7 mouse cellular contexts compared by ENCODE assay signal in the genomic region with DNA sequence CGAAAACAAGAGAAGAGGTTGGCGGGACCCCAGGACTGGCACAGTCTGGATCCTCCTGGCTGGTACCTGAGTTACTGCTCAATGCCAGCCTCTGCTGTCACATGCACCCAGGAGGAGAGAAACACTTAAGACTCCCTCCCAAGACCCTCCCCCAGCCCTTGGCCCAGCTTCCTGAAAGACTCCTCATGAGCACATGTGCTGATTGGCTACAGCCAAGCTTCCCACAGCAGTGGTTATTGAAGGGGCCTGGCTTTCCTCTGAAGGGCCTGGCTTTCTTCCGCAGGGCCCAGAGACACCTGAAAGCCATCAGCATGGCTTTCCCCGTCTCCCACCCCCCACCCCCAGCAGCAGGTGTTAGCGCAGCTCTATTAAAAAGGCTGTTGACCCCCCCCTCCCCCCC. TPM values are rescaled to one million over a fixed set of nuclear protein-coding genes. Genes with fewer than 3 reads are reported as not detected.
DNase-seq lines count a peak whose midpoint lies in the region; ATAC-seq and TF ChIP-seq lines count a peak whose summit lies in the region.

A gene (minus strand): TSS at position 101 of the 400 bp plus-strand sequence.

- H3K9me3 ChIP-seq in embryonic facial prominence, embryonic 12.5 days: no peaks in the 10 kb centered on the region
- H3K9me3 ChIP-seq in heart, embryonic 16.5 days (replicated peaks; ENCODE audit: control insufficient read depth, low read length): no peaks in the 10 kb centered on the region
- H3K9me3 ChIP-seq in limb, embryonic 10.5 days (replicated peaks): no peaks in the 10 kb centered on the region

- no peak within 1 kb of the TSS for H3K27ac ChIP-seq in thymus, adult 2 months (ENCODE audit: control insufficient read depth, insufficient read depth, low read length)
- no peak within 1 kb of the TSS for H3K27ac ChIP-seq in embryonic facial prominence, embryonic 12.5 days
- no peak within 1 kb of the TSS for H3K27ac ChIP-seq in heart, embryonic 16.5 days (ENCODE audit: low read length)
- no peak within 1 kb of the TSS for H3K27ac ChIP-seq in limb, embryonic 10.5 days

- no peak within 1 kb of the TSS for H3K4me2 ChIP-seq in embryonic facial prominence, embryonic 12.5 days (replicated peaks)
- no peak within 1 kb of the TSS for H3K4me2 ChIP-seq in heart, embryonic 16.5 days (ENCODE audit: low read depth, low read length)

- H3K4me1 ChIP-seq in thymus, adult 2 months (replicated peaks; ENCODE audit: control insufficient read depth, insufficient read depth, low read length): peaks cover 8% of the 10 kb centered on the region; the same call in 1 of the 2 replicates
- H3K4me1 ChIP-seq in embryonic facial prominence, embryonic 12.5 days: no peaks in the 10 kb centered on the region
- no peaks in the 10 kb centered on the region for H3K4me1 ChIP-seq in heart, embryonic 16.5 days (ENCODE audit: control insufficient read depth, insufficient read depth, low read length)
- H3K4me1 ChIP-seq in limb, embryonic 10.5 days: peaks cover 7% of the 10 kb centered on the region

- no peak for TF ChIP-seq CTCF in thymus, adult 2 months (IDR thresholded peaks at IDR 0.05; ENCODE audit: borderline replicate concordance, control insufficient read depth, extremely low read depth, insufficient read depth, low read length, poor library complexity)

- TF ChIP-seq POLR2A in thymus, adult 2 months (IDR thresholded peaks at IDR 0.05; ENCODE audit: control insufficient read depth, extremely low read depth, insufficient read depth, low read length, poor library complexity): no peak

- no peak within 1 kb of the TSS for H3K4me3 ChIP-seq in thymus, adult 2 months (ENCODE audit: control insufficient read depth, insufficient read depth, low read length)
- no peak within 1 kb of the TSS for H3K4me3 ChIP-seq in embryonic facial prominence, embryonic 12.5 days
- no peak within 1 kb of the TSS for H3K4me3 ChIP-seq in heart, embryonic 16.5 days (ENCODE audit: low read length)
- no peak within 1 kb of the TSS for H3K4me3 ChIP-seq in limb, embryonic 10.5 days

- WGBS in thymus, adult 2 months: 82% methylated on average over 5 of the region's 5 CpGs
- WGBS in embryonic facial prominence, embryonic 12.5 days: 65% methylated on average over 5 of the region's 5 CpGs
- 71% methylated on average over 5 of the region's 5 CpGs for WGBS in heart, embryonic 16.5 days
- 74% methylated on average over 5 of the region's 5 CpGs for WGBS in limb, embryonic 10.5 days

- no peak for ATAC-seq in embryonic facial prominence, embryonic 12.5 days (ENCODE audit: insufficient number of reproducible peaks, insufficient read depth, low FRiP score, low TSS enrichment)
- no peak for ATAC-seq in heart, embryonic 16.5 days (replicated peaks; ENCODE audit: extremely low read depth, insufficient read depth, low FRiP score)

- no peak for DNase-seq in thymus, adult 2 months
- DNase-seq in thymus, postnatal 25 days: no peak
- no peak for DNase-seq in limb, embryonic 10.5 days (ENCODE audit: low spot score)
- no peak for DNase-seq in cerebellum, postnatal 4 days (ENCODE audit: low spot score in 2 of 2)
- no peak for DNase-seq in spleen, postnatal 10 days (ENCODE audit: low spot score in 2 of 2)

- no peaks in the 10 kb centered on the region for H3K36me3 ChIP-seq in thymus, adult 2 months (ENCODE audit: control insufficient read depth, insufficient read depth, low read length)
- H3K36me3 ChIP-seq in embryonic facial prominence, embryonic 12.5 days: no peaks in the 10 kb centered on the region
- no peaks in the 10 kb centered on the region for H3K36me3 ChIP-seq in heart, embryonic 16.5 days (ENCODE audit: control insufficient read depth, insufficient read depth)
- H3K36me3 ChIP-seq in limb, embryonic 10.5 days: no peaks in the 10 kb centered on the region

- H3K9ac ChIP-seq in embryonic facial prominence, embryonic 12.5 days: no peak within 1 kb of the TSS
- H3K9ac ChIP-seq in heart, embryonic 16.5 days (ENCODE audit: low read length): no peak within 1 kb of the TSS

- no peaks in the 10 kb centered on the region for H3K27me3 ChIP-seq in thymus, adult 2 months (ENCODE audit: control insufficient read depth, insufficient read depth, low read length)
- H3K27me3 ChIP-seq in embryonic facial prominence, embryonic 12.5 days: no peaks in the 10 kb centered on the region
- no peaks in the 10 kb centered on the region for H3K27me3 ChIP-seq in heart, embryonic 16.5 days (ENCODE audit: control insufficient read depth, insufficient read depth, low read length)
- no peaks in the 10 kb centered on the region for H3K27me3 ChIP-seq in limb, embryonic 10.5 days (ENCODE audit: low read depth, poor library complexity, severe bottlenecking)

RNA-seq across cellular contexts. Expression of the gene that starts here (rescaled TPM):
- polyA plus RNA-seq in thymus, adult 2 months (2012; rRNA removed): 42.4 and 48.6 TPM in 2 replicates
- 44.5 and 45.8 TPM in 2 replicates for polyA plus RNA-seq in embryonic facial prominence, embryonic 12.5 days (2016; fragmentation: Nextera tagmentation; extraction: Ambion mirVana)
- polyA plus RNA-seq in heart, embryonic 16.5 days (2015; fragmentation: Nextera tagmentation; extraction: Ambion mirVana): 18.0 and 18.2 TPM in 2 replicates
- 32.0 and 38.2 TPM in 2 replicates for polyA plus RNA-seq in limb, embryonic 10.5 days (2016; fragmentation: Nextera tagmentation; extraction: Ambion mirVana)
